Mouse (Mus musculus) erythroid progenitor cell, adult 5-6 weeks (primary cell): Measurements from ENCODE around the gene Actrt3. TPM values are rescaled to one million over a fixed set of nuclear protein-coding genes. Genes with fewer than 3 reads are reported as not detected.
A peak's percentile ranks its signal among the peaks of the same experiment; 100 is the strongest.

Experiments
- ATAC-seq: replicated peaks from 2 replicates; pipeline ENCODE4 v1.8.0; 2016; ENCODE audit warnings: moderate number of reproducible peaks, mild to moderate bottlenecking, moderate TSS enrichment, inconsistent platforms; ENCODE audit not compliant: poor library complexity, low FRiP score, severe bottlenecking
- total RNA-seq, 2 experiments: library from RNA; stranded (forward) in 1 of 2; stranded (reverse) in 1 of 2; fragments of 150-400 nt in 1 of 2; fragments of 186-747, 209-891 nt in 1 of 2; gene quantifications; 2 replicates each; pipeline versions ENCODE4 v1.2.3 to v1.2.4; 2015 to 2017; ENCODE audit warnings: low replicate concordance in 2 of 2

The Actrt3 gene
- not detected in 2 replicates for total RNA-seq (2015; ENCODE audit: low replicate concordance)
- total RNA-seq (2017; ENCODE audit: low replicate concordance): not detected in 2 replicates

- ATAC-seq: 0 out of 2 replicates have a peak, but pooled peaks have one; percentile 11
Measured at GRCm38 (mm10) chr3:30599711-30600545, at the start of gene Actrt3. Gene Actrt3 (minus strand): TSS chr3:30599939.

GRCm38 (mm10) chr3:30648466-30648865 lies 48.7 kb upstream of the Actrt3 start:
- ATAC-seq: no peak

GRCm38 (mm10) chr3:30647440-30648090 lies 47.8 kb upstream of the Actrt3 start, which contains the start of gene Lrrc34:
Gene Lrrc34 (minus strand): TSS chr3:30647869.
- ATAC-seq: no peak

- ATAC-seq: no peak
Measured at GRCm38 (mm10) chr3:30646761-30647160, 47.0 kb upstream of the Actrt3 start.

- no peak for ATAC-seq
Measured at GRCm38 (mm10) chr3:30644207-30644606, 44.5 kb upstream of the Actrt3 start, which contains the start of gene Lrriq4. Gene Lrriq4 (plus strand): TSS chr3:30644507.

GRCm38 (mm10) chr3:30635629-30636028 lies 35.9 kb upstream of the Actrt3 start:
- ATAC-seq: no peak

- no peak for ATAC-seq
Measured at GRCm38 (mm10) chr3:30633681-30634080, 33.9 kb upstream of the Actrt3 start.

- no peak for ATAC-seq
Measured at GRCm38 (mm10) chr3:30620132-30620531, 20.4 kb upstream of the Actrt3 start.

GRCm38 (mm10) chr3:30610930-30611329 lies 11.2 kb upstream of the Actrt3 start:
- ATAC-seq: no peak

GRCm38 (mm10) chr3:30608999-30609398 lies 9.3 kb upstream of the Actrt3 start:
- no peak for ATAC-seq

GRCm38 (mm10) chr3:30603256-30603655 lies 3.5 kb upstream of the Actrt3 start:
- no peak for ATAC-seq

GRCm38 (mm10) chr3:30602740-30603098 lies 3.0 kb upstream of the Actrt3 start:
- peak; percentile 64 for ATAC-seq

- peak; percentile 86 for ATAC-seq
Measured at GRCm38 (mm10) chr3:30602065-30602739, 2.5 kb upstream of the Actrt3 start, which contains the start of gene Mynn. Gene Mynn (plus strand): TSS chr3:30602065.

- ATAC-seq: no peak
Measured at GRCm38 (mm10) chr3:30601610-30602064, 1.9 kb upstream of the Actrt3 start.

GRCm38 (mm10) chr3:30601175-30601574 lies 1.4 kb upstream of the Actrt3 start:
- peak; percentile 53 for ATAC-seq

GRCm38 (mm10) chr3:30600717-30601116 lies 978 bp upstream of the Actrt3 start:
- no peak for ATAC-seq

- ATAC-seq: no peak
Measured at GRCm38 (mm10) chr3:30597271-30597670, 2.5 kb downstream of the Actrt3 start.

- ATAC-seq: no peak
Measured at GRCm38 (mm10) chr3:30595111-30595832, 4.5 kb downstream of the Actrt3 start.

GRCm38 (mm10) chr3:30593719-30594485 lies 5.8 kb downstream of the Actrt3 start:
- ATAC-seq: no peak; the same call in 1 of the 2 replicates
